Mouse (Mus musculus) stomach, postnatal 0 days (tissue): Measurements from ENCODE around the gene Lhfpl4.

Experiments used
- CTCF ChIP-seq: IDR thresholded peaks from 2 replicates; pipeline ENCODE4 v1.5.1; 2016; ENCODE audit warnings: antibody characterized with exemption, low read depth, mild to moderate bottlenecking, moderate library complexity
- EP300 ChIP-seq: optimal IDR thresholded peaks from 2 replicates; pipeline ENCODE3; 2016; ENCODE audit warnings: antibody characterized with exemption

DNA sequence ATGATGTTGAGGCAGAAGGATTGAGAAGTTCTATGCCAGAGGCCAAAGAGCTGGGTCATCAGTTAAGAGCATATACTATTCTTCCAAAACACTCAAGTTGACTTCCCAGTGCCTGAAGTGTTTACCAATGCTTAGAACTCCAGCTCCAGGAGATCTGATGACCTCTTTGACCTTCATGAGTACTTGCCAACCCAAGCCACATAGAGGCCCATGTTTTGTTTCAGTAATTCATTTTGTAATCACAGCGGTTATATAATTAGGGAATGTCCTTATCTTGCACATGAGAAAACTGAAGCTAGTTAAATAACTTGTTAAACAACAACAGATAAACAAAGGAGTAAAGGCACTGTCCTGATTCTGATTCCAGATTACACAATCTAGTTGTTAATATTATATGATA is 50.4 kb downstream of the Lhfpl4 start:
- TF ChIP-seq CTCF (no peak), EP300 (no peak)
